Mouse (Mus musculus) heart, postnatal 0 days (tissue): ENCODE results near the gene Dusp13.

Experiments
- CTCF ChIP-seq: IDR thresholded peaks from 2 replicates; pipeline ENCODE4 v1.5.1; 2016; ENCODE audit warnings: antibody characterized with exemption, control low read depth, low read depth
- EP300 ChIP-seq: IDR thresholded peaks from 2 replicates; pipeline ENCODE4 v1.6.1; 2016; ENCODE audit warnings: antibody characterized with exemption, low read depth

GRCm38 (mm10) chr14:21746846-21747245 lies 4.1 kb downstream of the Dusp13 start:
- no peak for TF ChIP-seq CTCF
- TF ChIP-seq EP300, result no peak
